Mouse (Mus musculus) liver, adult 2 months (tissue): ENCODE data around the gene Suox. TPM values are rescaled to one million over a fixed set of nuclear protein-coding genes. Genes with fewer than 3 reads are reported as not detected.
A peak's percentile ranks its signal among the peaks of the same experiment; 100 is the strongest.

Experiments
- DNase-seq: peaks from one replicate; pipeline ENCODE4 v3.0.0-alpha.2; 2011; ENCODE audit warnings: low read depth, low spot score; ENCODE audit errors: extremely low read depth
- H3K27ac ChIP-seq: fragments of 200-500 bp; replicated peaks from 2 replicates; pipeline ENCODE4 v1.5.1; 2012; ENCODE audit warnings: low read depth, mild to moderate bottlenecking, control low read depth, inconsistent platforms, low read length; ENCODE audit not compliant: insufficient read depth
- H3K27me3 ChIP-seq: fragments of 200-500 bp; 2 replicates; pipeline ENCODE4 v1.6.1; 2012; ENCODE audit warnings: mild to moderate bottlenecking, moderate library complexity, low read length, inconsistent platforms; ENCODE audit not compliant: control insufficient read depth, insufficient read depth
- H3K36me3 ChIP-seq: fragments of 200-500 bp; 2 replicates; pipeline ENCODE4 v1.6.1; 2012; ENCODE audit warnings: low read length, inconsistent platforms; ENCODE audit not compliant: control insufficient read depth, insufficient read depth
- H3K4me1 ChIP-seq: fragments of 200-500 bp; 2 replicates; pipeline ENCODE4 v1.6.1; 2011; ENCODE audit warnings: low read length; ENCODE audit not compliant: control insufficient read depth, insufficient read depth
- H3K4me3 ChIP-seq: fragments of 200-500 bp; 2 replicates; pipeline ENCODE4 v1.5.1; 2011; ENCODE audit warnings: low read depth, mild to moderate bottlenecking, control low read depth, low read length, moderate library complexity; ENCODE audit not compliant: insufficient read depth
- H3K79me2 ChIP-seq: fragments of 200-500 bp; 2 replicates; pipeline ENCODE4 v1.6.1; 2012; ENCODE audit warnings: inconsistent platforms, mild to moderate bottlenecking, low read length, moderate library complexity; ENCODE audit not compliant: control insufficient read depth, insufficient read depth
- H3K9ac ChIP-seq: fragments of 200-500 bp; 2 replicates; pipeline ENCODE4 v1.6.1; 2012; ENCODE audit warnings: low read depth, mild to moderate bottlenecking, control low read depth, inconsistent platforms, low read length
- CTCF ChIP-seq: fragments of 200-500 bp; IDR thresholded peaks from 2 replicates; pipeline ENCODE4 v1.5.1; 2011; ENCODE audit warnings: low read depth, low read length, control low read depth
- POLR2A ChIP-seq: fragments of 200-500 bp; IDR thresholded peaks from 2 replicates; pipeline ENCODE4 v1.6.1; 2011; ENCODE audit warnings: low read length, control low read depth; ENCODE audit not compliant: insufficient read depth; ENCODE audit errors: extremely low read depth
- WGBS: fragments of 180-500 bp; shearing (Covaris S2); methylation state at CpG from one replicate; pipeline ENCODE4 v1.1.7; 2018; 5-methylcytosine and 5-hydroxymethylcytosine counted together
- polyA plus RNA-seq: library from polyadenylated mRNA; depleted of rRNA; stranded (reverse); fragments of >200 nt; gene quantifications from 2 replicates; pipeline ENCODE4 v1.2.3, GENCODE M21; 2012
- total RNA-seq: library from RNA; depleted of rRNA; stranded (reverse); fragments of >200 nt; gene quantifications from 2 replicates; pipeline ENCODE4 v1.2.3, GENCODE M21; 2014

Gene Suox
- total and polyA plus RNA-seq, 2 experiments: 103 to 145 TPM

- Histone ChIP-seq H3K27ac (peak within 1 kb of the TSS; percentile 84), H3K4me1 (peaks cover 3% of the 10 kb centered on the region; the same call in 1 of the 2 replicates), H3K4me3 (peak within 1 kb of the TSS; percentile 92), H3K36me3 (peaks cover 7% of the 10 kb centered on the region; the same call in 1 of the 2 replicates), H3K79me2 (no peaks in the 10 kb centered on the region), H3K9ac (peak within 1 kb of the TSS; percentile 82), H3K27me3 (no peaks in the 10 kb centered on the region)
- no peak for DNase-seq
- TF ChIP-seq CTCF (no peak), POLR2A (no peak)
- 54% methylated on average over 4 of the region's 4 CpGs for WGBS
Measured at GRCm38 (mm10) chr10:128703895-128704294, 30.0 kb upstream of the Suox start, which contains the start of gene Pmel. Pmel (plus strand) TSS chr10:128704195.

- peaks cover 5% of the 10 kb centered on the region; the same call in 1 of the 2 replicates for H3K4me1 ChIP-seq
- DNase-seq: no peak
- WGBS: 81% methylated on average over 6 of the region's 6 CpGs
- peaks cover 7% of the 10 kb centered on the region; the same call in 1 of the 2 replicates for H3K36me3 ChIP-seq
- H3K4me3 ChIP-seq: no peak overlapping the region
- TF ChIP-seq POLR2A (no peak), CTCF (no peak)
- no peak overlapping the region for H3K9ac ChIP-seq
- H3K27ac ChIP-seq: no peak overlapping the region
- no peaks in the 10 kb centered on the region for H3K27me3 ChIP-seq
- H3K79me2 ChIP-seq: no peaks in the 10 kb centered on the region
Measured at GRCm38 (mm10) chr10:128702328-128703007, 28.6 kb upstream of the Suox start.

GRCm38 (mm10) chr10:128700712-128701111 lies 26.8 kb upstream of the Suox start:
- H3K4me1 ChIP-seq: peaks cover 5% of the 10 kb centered on the region; the same call in 1 of the 2 replicates
- DNase-seq: no peak
- no peak overlapping the region for H3K27ac ChIP-seq
- H3K79me2 ChIP-seq: 0 out of 2 replicates have a peak, but pooled peaks cover 2% of the 10 kb centered on the region
- no peak overlapping the region for H3K9ac ChIP-seq
- TF ChIP-seq POLR2A: no peak
- TF ChIP-seq CTCF: no peak
- no peaks in the 10 kb centered on the region for H3K27me3 ChIP-seq
- 98% methylated on average over 5 of the region's 5 CpGs for WGBS
- H3K36me3 ChIP-seq: peaks cover 7% of the 10 kb centered on the region; the same call in 1 of the 2 replicates
- H3K4me3 ChIP-seq: no peak overlapping the region

GRCm38 (mm10) chr10:128699611-128700010 lies 25.7 kb upstream of the Suox start:
- Histone ChIP-seq H3K27me3 (no peaks in the 10 kb centered on the region), H3K9ac (no peak overlapping the region), H3K4me3 (no peak overlapping the region), H3K36me3 (peaks cover 7% of the 10 kb centered on the region; the same call in 1 of the 2 replicates), H3K4me1 (peaks cover 6% of the 10 kb centered on the region; the same call in 1 of the 2 replicates), H3K27ac (no peak overlapping the region), H3K79me2 (peaks cover 5% of the 10 kb centered on the region; the same call in 1 of the 2 replicates)
- WGBS: 80% methylated on average over 11 of the region's 11 CpGs
- TF ChIP-seq POLR2A (no peak), CTCF (no peak)
- DNase-seq: no peak

DNA sequence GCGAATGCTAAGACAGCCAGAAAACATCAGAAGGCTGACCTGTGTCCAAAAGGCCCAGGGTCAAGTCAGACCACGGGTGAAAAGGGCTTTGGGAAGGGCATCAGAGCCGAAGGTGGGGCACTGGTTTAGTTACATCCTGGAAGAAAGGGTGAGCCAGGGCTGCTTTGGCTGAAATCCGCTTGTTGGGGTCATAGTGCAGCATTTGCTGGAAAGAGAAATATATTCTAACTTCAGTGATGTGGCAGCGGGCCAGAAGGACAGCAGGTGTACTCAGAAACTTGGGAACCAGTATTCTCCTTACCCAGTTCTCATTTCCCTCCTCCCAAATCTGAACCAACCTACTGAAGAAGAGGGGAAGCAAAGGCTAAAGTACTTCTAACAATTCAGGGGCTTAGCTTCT lies 25.1 kb upstream of the Suox start:
- H3K4me1 ChIP-seq: peaks cover 6% of the 10 kb centered on the region; the same call in 1 of the 2 replicates
- 34% methylated on average over 5 of the region's 5 CpGs for WGBS
- no peak overlapping the region for H3K4me3 ChIP-seq
- peaks cover 7% of the 10 kb centered on the region; the same call in 1 of the 2 replicates for H3K36me3 ChIP-seq
- TF ChIP-seq POLR2A (no peak), CTCF (no peak)
- DNase-seq: peak; percentile 59
- no peak overlapping the region for H3K27ac ChIP-seq
- peaks cover 5% of the 10 kb centered on the region; the same call in 1 of the 2 replicates for H3K79me2 ChIP-seq
- H3K27me3 ChIP-seq: no peaks in the 10 kb centered on the region
- no peak overlapping the region for H3K9ac ChIP-seq

- 81% methylated on average over 6 of the region's 6 CpGs for WGBS
- no peak overlapping the region for H3K4me3 ChIP-seq
- H3K27me3 ChIP-seq: no peaks in the 10 kb centered on the region
- H3K27ac ChIP-seq: no peak overlapping the region
- H3K4me1 ChIP-seq: peaks cover 6% of the 10 kb centered on the region; the same call in 1 of the 2 replicates
- peaks cover 5% of the 10 kb centered on the region; the same call in 1 of the 2 replicates for H3K79me2 ChIP-seq
- DNase-seq: no peak
- H3K9ac ChIP-seq: no peak overlapping the region
- TF ChIP-seq POLR2A (no peak), CTCF (no peak)
- H3K36me3 ChIP-seq: peaks cover 7% of the 10 kb centered on the region; the same call in 1 of the 2 replicates
Measured at GRCm38 (mm10) chr10:128697072-128697725, 23.3 kb upstream of the Suox start.
